Comparison of ENCODE assay signal across 14 mouse cellular contexts in genomic region chr15:6569074-6569473, GRCm38 (mm10). TPM values are rescaled to one million over a fixed set of nuclear protein-coding genes. Genes with fewer than 3 reads are reported as not detected.
DNase-seq lines count a peak whose midpoint lies in the region; ATAC-seq lines count a peak whose summit lies in the region.
"Had no signal": no experiment of that assay in that cellular context is flagged by ENCODE, and none has a peak within 500 bp of the region (broad histone marks: within the 10 kb centered on the region; RNA-seq: fewer than 3 reads in every experiment).

No protein-coding gene starts in this region.

- no peaks in the 10 kb centered on the region for H3K27me3 ChIP-seq in intestine, embryonic 16.5 days (replicated peaks; ENCODE audit: control insufficient read depth, insufficient read depth, low read length)
- H3K27me3 ChIP-seq in splenic B cell, adult 2 months (ENCODE audit: control insufficient read depth, insufficient read depth, low read length, poor library complexity, severe bottlenecking): no peaks in the 10 kb centered on the region
- H3K27me3 ChIP-seq in kidney, embryonic 16.5 days (ENCODE audit: insufficient read depth, low read length): no peaks in the 10 kb centered on the region
- H3K27me3 ChIP-seq: limb, embryonic 12.5 days had no signal

- intact Hi-C loops in heart, postnatal 36 days (cut with DNase I): loop anchor here (5.0 kb wide), 1 partner anchor 132 kb away; no protein-coding TSS in a partner anchor

- H3K4me2 ChIP-seq in intestine, embryonic 16.5 days (ENCODE audit: low read depth, low read length): no peak overlapping the region
- no peak overlapping the region for H3K4me2 ChIP-seq in kidney, embryonic 16.5 days (replicated peaks; ENCODE audit: low read depth, low read length)
- H3K4me2 ChIP-seq: limb, embryonic 12.5 days had no signal

- H3K9me3 ChIP-seq in intestine, embryonic 16.5 days (ENCODE audit: control insufficient read depth, low read length): 0 out of 2 replicates have a peak, but pooled peaks cover 2% of the 10 kb centered on the region
- H3K9me3 ChIP-seq in kidney, embryonic 16.5 days (ENCODE audit: low read length): no peaks in the 10 kb centered on the region
- H3K9me3 ChIP-seq: limb, embryonic 12.5 days had no signal

- ATAC-seq in intestine, embryonic 16.5 days: peak; percentile 67
- no peak for ATAC-seq in kidney, embryonic 16.5 days (ENCODE audit: low FRiP score, low TSS enrichment)

- peak overlapping the region; percentile 75 for H3K27ac ChIP-seq in intestine, embryonic 16.5 days (ENCODE audit: low read length)
- H3K27ac ChIP-seq in kidney, embryonic 16.5 days (ENCODE audit: low read length): no peak overlapping the region
- H3K27ac ChIP-seq: limb, embryonic 12.5 days had no signal

- no peaks in the 10 kb centered on the region for H3K36me3 ChIP-seq in intestine, embryonic 16.5 days (ENCODE audit: control insufficient read depth, insufficient read depth, low read length)
- H3K36me3 ChIP-seq in splenic B cell, adult 2 months (ENCODE audit: control insufficient read depth, insufficient read depth, low read length, poor library complexity, severe bottlenecking): no peaks in the 10 kb centered on the region
- no peaks in the 10 kb centered on the region for H3K36me3 ChIP-seq in kidney, embryonic 16.5 days (ENCODE audit: insufficient read depth, low read length)
- H3K36me3 ChIP-seq: limb, embryonic 12.5 days had no signal

- peak; percentile 95 for DNase-seq in heart, adult 11 months
- no peak for DNase-seq in heart, postnatal 36 days
- DNase-seq in retina, postnatal 1 day: peak; percentile 24
- no peak for DNase-seq in retina, embryonic 14.5 days (ENCODE audit: low spot score)
- DNase-seq in splenic B cell, adult 2 months (ENCODE audit: low read depth, low spot score): peak; percentile 9
- no peak for DNase-seq in urinary bladder, adult 18-20 months (ENCODE audit: low spot score in 2 of 2)
- DNase-seq: cerebellum, postnatal 25 days; kidney, adult 11 months; right cerebral cortex, postnatal 25 days had no signal

- 59% methylated on average over 5 of the region's 5 CpGs for WGBS in intestine, embryonic 16.5 days
- 79% methylated on average over 5 of the region's 5 CpGs for WGBS in kidney, embryonic 16.5 days

- H3K4me1 ChIP-seq in intestine, embryonic 16.5 days (ENCODE audit: control insufficient read depth, insufficient read depth, low read length): peaks cover 12% of the 10 kb centered on the region
- peaks cover 5% of the 10 kb centered on the region; the same call in 1 of the 2 replicates for H3K4me1 ChIP-seq in kidney, embryonic 16.5 days (ENCODE audit: insufficient read depth, low read length)

- H3K9ac ChIP-seq in intestine, embryonic 16.5 days (ENCODE audit: low read depth, low read length): no peak overlapping the region
- H3K9ac ChIP-seq in kidney, embryonic 16.5 days (replicated peaks; ENCODE audit: low read length): no peak overlapping the region
- H3K9ac ChIP-seq: limb, embryonic 12.5 days had no signal

- H3K4me3 ChIP-seq in intestine, embryonic 16.5 days (ENCODE audit: low read length): no peak overlapping the region
- no peak overlapping the region for H3K4me3 ChIP-seq in kidney, embryonic 16.5 days (ENCODE audit: low read length)
- H3K4me3 ChIP-seq: erythroblast, embryonic 14.5 days; limb, embryonic 12.5 days; myocyte had no signal

RNA-seq across cellular contexts. Expression of gene Fyb, which starts 46.4 kb away (rescaled TPM):
- total RNA-seq in heart, postnatal 36 days (2021): 10 to 100 TPM; 23.4 to 49.7 TPM
- polyA plus RNA-seq in intestine, embryonic 16.5 days (2015; fragmentation: Nextera tagmentation; extraction: Ambion mirVana): 7.9 and 10.3 TPM in 2 replicates
- 3.1 and 4.1 TPM in 2 replicates for polyA plus RNA-seq in kidney, embryonic 16.5 days (2015; fragmentation: Nextera tagmentation; extraction: Ambion mirVana)

Comparison
In these comparisons a context has a peak if more than half of its experiments do, and no peak if none do; other contexts are left out.
1. DNase-seq: peak in heart, adult 11 months (single experiment), retina, postnatal 1 day (single experiment) and splenic B cell, adult 2 months (single experiment); none in heart, postnatal 36 days (0 of 2), retina, embryonic 14.5 days (single experiment) and urinary bladder, adult 18-20 months (0 of 2).